In the genomic region with DNA sequence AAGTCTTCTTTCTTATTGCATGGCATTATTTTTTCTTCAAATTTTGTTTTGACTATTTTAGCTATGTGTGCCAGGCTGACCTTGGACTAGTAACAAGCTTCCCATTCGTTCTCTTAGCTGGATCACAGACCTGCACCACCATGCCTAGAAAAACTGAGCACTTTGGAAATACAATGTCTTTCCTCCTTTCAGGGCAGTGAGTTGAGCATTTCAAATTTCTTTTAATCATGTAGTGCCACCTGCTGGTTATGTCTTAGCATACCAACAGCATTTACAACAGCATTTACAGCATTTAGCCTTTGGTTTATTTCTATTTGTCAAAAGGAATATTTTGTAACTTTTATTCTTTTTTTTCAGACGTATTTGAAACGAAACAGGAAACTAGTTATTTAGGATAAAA, we compare ENCODE assay signal across 9 mouse cellular contexts. TPM values are rescaled to one million over a fixed set of nuclear protein-coding genes. Genes with fewer than 3 reads are reported as not detected.
DNase-seq lines count a peak whose midpoint lies in the region; ATAC-seq and TF ChIP-seq lines count a peak whose summit lies in the region.
"Had no signal": no experiment of that assay in that cellular context is flagged by ENCODE, and none has a peak within 500 bp of the region (broad histone marks: within the 10 kb centered on the region; RNA-seq: fewer than 3 reads in every experiment).

No protein-coding gene starts in this region.

- WGBS in neural tube, embryonic 14.5 days: 46% methylated on average over 3 of the region's 3 CpGs

- intact Hi-C loops in gastrocnemius, adult 2 months (cut with DNase I): loop anchor here (2.0 kb wide), 1 partner anchor 644 kb away; no protein-coding TSS in a partner anchor

- no peaks in the 10 kb centered on the region for H3K36me3 ChIP-seq in neural tube, embryonic 14.5 days (ENCODE audit: control insufficient read depth, insufficient read depth, low read length)
- H3K36me3 ChIP-seq: neural tube, embryonic 12.5 days had no signal

- ATAC-seq in neural tube, embryonic 14.5 days (ENCODE audit: low read depth): peak; percentile 71; the same call in 1 of the 2 replicates

- H3K9ac ChIP-seq in neural tube, embryonic 14.5 days (replicated peaks; ENCODE audit: low read depth, low read length): no peak overlapping the region
- H3K9ac ChIP-seq: neural tube, embryonic 12.5 days had no signal

- H3K4me2 ChIP-seq in neural tube, embryonic 14.5 days (ENCODE audit: low read depth, low read length): no peak overlapping the region
- H3K4me2 ChIP-seq: neural tube, embryonic 12.5 days had no signal

- no peaks in the 10 kb centered on the region for H3K9me3 ChIP-seq in neural tube, embryonic 14.5 days (ENCODE audit: control insufficient read depth, low read length)
- H3K9me3 ChIP-seq: neural tube, embryonic 12.5 days had no signal

- TF ChIP-seq CTCF in gastrocnemius, adult 2 months (IDR thresholded peaks at IDR 0.05): peak; percentile 73

- no peaks in the 10 kb centered on the region for H3K4me1 ChIP-seq in neural tube, embryonic 14.5 days (ENCODE audit: control insufficient read depth, insufficient read depth, low read length)
- H3K4me1 ChIP-seq: neural tube, embryonic 12.5 days had no signal

- DNase-seq in gastrocnemius, adult 2 months: no peak
- DNase-seq in gastrocnemius, adult 8-10 months (ENCODE audit: low spot score in 2 of 2): no peak
- peak; percentile 40 for DNase-seq in thymus, postnatal 0 days (ENCODE audit: low spot score)
- no peak for DNase-seq in thymus, adult 18-20 months
- DNase-seq in embryo, embryonic 11 days: peak; percentile 70
- peak; percentile 8 to 17 for DNase-seq in layer of hippocampus, postnatal 10 days (ENCODE audit: low spot score in 2 of 2)
- DNase-seq in adrenal gland, postnatal 25 days: no peak

- no peaks in the 10 kb centered on the region for H3K27me3 ChIP-seq in neural tube, embryonic 14.5 days (ENCODE audit: control insufficient read depth, insufficient read depth, low read length)
- H3K27me3 ChIP-seq: neural tube, embryonic 12.5 days had no signal

- no peak overlapping the region for H3K27ac ChIP-seq in gastrocnemius, adult 2 months
- no peak overlapping the region for H3K27ac ChIP-seq in neural tube, embryonic 14.5 days (ENCODE audit: low read depth, low read length)
- H3K27ac ChIP-seq: neural tube, embryonic 12.5 days had no signal

- H3K4me3 ChIP-seq in gastrocnemius, adult 2 months: no peak overlapping the region
- H3K4me3 ChIP-seq in neural tube, embryonic 14.5 days (ENCODE audit: low read depth, low read length): no peak overlapping the region
- H3K4me3 ChIP-seq: neural tube, embryonic 12.5 days had no signal

RNA-seq across cellular contexts. Expression of gene Pign, which starts 33.0 kb away (rescaled TPM):
- total RNA-seq in gastrocnemius, adult 2 months (2021): 10 to 100 TPM in 1 of 2 experiments, 1 to 10 TPM in 1; 6.8 to 11.2 TPM
- 10 to 100 TPM in 1 of 4 experiments, 1 to 10 TPM in 3; 7.5 to 11.2 (median 8.3) TPM for total RNA-seq in gastrocnemius, adult 8-10 months (2022)
- polyA plus RNA-seq in thymus, postnatal 0 days (2015; fragmentation: Nextera tagmentation; extraction: Ambion mirVana): 6.8 and 8.2 TPM in 2 replicates
- 10 to 100 TPM; 19.5 to 23.8 TPM for total RNA-seq in layer of hippocampus, postnatal 10 days (2021)
- polyA plus RNA-seq in neural tube, embryonic 14.5 days (2014; fragmentation: Nextera tagmentation; extraction: Ambion mirVana): 13.0 and 15.5 TPM in 2 replicates
- total RNA-seq in adrenal gland, postnatal 25 days (2021): 40.5 and 52.5 TPM in 2 replicates

RNA-seq across cellular contexts. Expression of gene Relch, which starts 33.2 kb away (rescaled TPM):
- 10 to 100 TPM in 1 of 2 experiments, 1 to 10 TPM in 1; 9.6 to 11.3 TPM for total RNA-seq in gastrocnemius, adult 2 months (2021)
- 10 to 100 TPM in 1 of 4 experiments, 1 to 10 TPM in 3; 7.3 to 10.3 (median 8.8) TPM for total RNA-seq in gastrocnemius, adult 8-10 months (2022)
- polyA plus RNA-seq in thymus, postnatal 0 days (2015; fragmentation: Nextera tagmentation; extraction: Ambion mirVana): 26.7 and 35.0 TPM in 2 replicates
- total RNA-seq in layer of hippocampus, postnatal 10 days (2021): 100 to 1,000 TPM; 105 to 114 TPM
- 55.5 and 56.5 TPM in 2 replicates for polyA plus RNA-seq in neural tube, embryonic 14.5 days (2014; fragmentation: Nextera tagmentation; extraction: Ambion mirVana)
- 41.3 and 47.6 TPM in 2 replicates for total RNA-seq in adrenal gland, postnatal 25 days (2021)

Comparison
In these comparisons a context has a peak if more than half of its experiments do, and no peak if none do; other contexts are left out.
1. DNase-seq: peak in thymus, postnatal 0 days (single experiment), embryo, embryonic 11 days (single experiment) and layer of hippocampus, postnatal 10 days (2 of 2); none in gastrocnemius, adult 2 months (single experiment), gastrocnemius, adult 8-10 months (0 of 2), thymus, adult 18-20 months (0 of 2) and adrenal gland, postnatal 25 days (single experiment).